Mouse (Mus musculus) MN1 (cell line): ENCODE results near the gene Dusp5.
A peak's percentile ranks its signal among the peaks of the same experiment; 100 is the strongest.

ENCODE experiments used
- DNase-seq: peaks from one replicate; pipeline ENCODE4 v3.0.0-alpha.2; 2016; ENCODE audit warnings: low spot score

The Dusp5 gene

GRCm38 (mm10) chr19:53544923-53545561 is 16.1 kb downstream of the Dusp5 start:
- DNase-seq: no peak

GRCm38 (mm10) chr19:53547597-53547996 is 18.7 kb downstream of the Dusp5 start:
- no peak for DNase-seq

GRCm38 (mm10) chr19:53550972-53551371 is 22.1 kb downstream of the Dusp5 start:
- DNase-seq: no peak

GRCm38 (mm10) chr19:53552216-53552786 is 23.4 kb downstream of the Dusp5 start:
- DNase-seq: no peak

- peak; percentile 72 for DNase-seq
Measured at GRCm38 (mm10) chr19:53552795-53553194, 23.9 kb downstream of the Dusp5 start.

- no peak for DNase-seq
Measured at GRCm38 (mm10) chr19:53554402-53554801, 25.5 kb downstream of the Dusp5 start.

- DNase-seq: no peak
Measured at GRCm38 (mm10) chr19:53554981-53555616, 26.2 kb downstream of the Dusp5 start.

GRCm38 (mm10) chr19:53556841-53557240 is 27.9 kb downstream of the Dusp5 start:
- no peak for DNase-seq

GRCm38 (mm10) chr19:53557267-53557936 is 28.5 kb downstream of the Dusp5 start:
- DNase-seq: no peak

- DNase-seq: no peak
Measured at GRCm38 (mm10) chr19:53560436-53560835, 31.5 kb downstream of the Dusp5 start.

GRCm38 (mm10) chr19:53564174-53564573 is 35.3 kb downstream of the Dusp5 start:
- DNase-seq: no peak

- DNase-seq: no peak
Measured at GRCm38 (mm10) chr19:53565565-53566277, 36.8 kb downstream of the Dusp5 start.

GRCm38 (mm10) chr19:53567864-53568263 is 39.0 kb downstream of the Dusp5 start:
- no peak for DNase-seq

GRCm38 (mm10) chr19:53568553-53568952 is 39.6 kb downstream of the Dusp5 start:
- DNase-seq: no peak

- no peak for DNase-seq
Measured at GRCm38 (mm10) chr19:53571056-53571455, 42.1 kb downstream of the Dusp5 start.

GRCm38 (mm10) chr19:53571501-53572428 is 42.9 kb downstream of the Dusp5 start:
- DNase-seq: no peak

GRCm38 (mm10) chr19:53572607-53573006 is 43.7 kb downstream of the Dusp5 start:
- no peak for DNase-seq

GRCm38 (mm10) chr19:53573151-53573550 is 44.2 kb downstream of the Dusp5 start:
- no peak for DNase-seq

- DNase-seq: no peak
Measured at GRCm38 (mm10) chr19:53574131-53574530, 45.2 kb downstream of the Dusp5 start.

GRCm38 (mm10) chr19:53574546-53574945 is 45.6 kb downstream of the Dusp5 start:
- no peak for DNase-seq
